Mouse (Mus musculus): ENCODE data around the gene Kcnj6. TPM values are rescaled to one million over a fixed set of nuclear protein-coding genes. Genes with fewer than 3 reads are reported as not detected.

Gene Kcnj6
- polyA plus RNA-seq, 2 experiments, result 0.03 TPM; not detected in 1

- no peak overlapping the region for H3K4me3 ChIP-seq (replicated peaks; ENCODE audit: low read length)
- TF ChIP-seq POLR2A (IDR thresholded peaks at IDR 0.05; ENCODE audit: borderline replicate concordance, extremely low read depth, insufficient read depth, insufficient read length), result no peak
- no peak overlapping the region for H3K27ac ChIP-seq (replicated peaks; ENCODE audit: low read depth, low read length)
- no peaks in the 10 kb centered on the region for H3K4me1 ChIP-seq (ENCODE audit: control insufficient read depth, insufficient read depth, low read length)
- no peak overlapping the region for H3K4me2 ChIP-seq (replicated peaks; ENCODE audit: low read depth, low read length, severe bottlenecking)
- ATAC-seq (ENCODE audit: low FRiP score, low read depth) (no peak), DNase-seq (ENCODE audit: low spot score) (no peak)
- no peak overlapping the region for H3K9ac ChIP-seq (ENCODE audit: low read depth, low read length, severe bottlenecking)
- peaks cover 7% of the 10 kb centered on the region; the same call in 1 of the 2 replicates for H3K9me3 ChIP-seq (ENCODE audit: control insufficient read depth, low read length)
- no peaks in the 10 kb centered on the region for H3K27me3 ChIP-seq (ENCODE audit: control insufficient read depth, insufficient read depth, low read length)
- WGBS, result 41% methylated on average over 4 of the region's 4 CpGs
- H3K36me3 ChIP-seq (ENCODE audit: control insufficient read depth, insufficient read depth, low read length), result no peaks in the 10 kb centered on the region
Measured at GRCm38 (mm10) chr16:94718919-94719318, 278.6 kb downstream of the Kcnj6 start.

GRCm38 (mm10) chr16:94717051-94717450 lies 280.4 kb downstream of the Kcnj6 start:
- no peak overlapping the region for H3K4me3 ChIP-seq (replicated peaks; ENCODE audit: low read length)
- H3K4me2 ChIP-seq (replicated peaks; ENCODE audit: low read depth, low read length, severe bottlenecking), result no peak overlapping the region
- no peak for DNase-seq (ENCODE audit: low spot score)
- H3K9ac ChIP-seq (ENCODE audit: low read depth, low read length, severe bottlenecking), result no peak overlapping the region
- no peaks in the 10 kb centered on the region for H3K4me1 ChIP-seq (ENCODE audit: control insufficient read depth, insufficient read depth, low read length)
- peaks cover 7% of the 10 kb centered on the region; the same call in 1 of the 2 replicates for H3K9me3 ChIP-seq (ENCODE audit: control insufficient read depth, low read length)
- 92% methylated on average over 11 of the region's 11 CpGs for WGBS
- TF ChIP-seq POLR2A (IDR thresholded peaks at IDR 0.05; ENCODE audit: borderline replicate concordance, extremely low read depth, insufficient read depth, insufficient read length), result no peak
- ATAC-seq (ENCODE audit: low FRiP score, low read depth), result no peak
- no peaks in the 10 kb centered on the region for H3K27me3 ChIP-seq (ENCODE audit: control insufficient read depth, insufficient read depth, low read length)
- H3K27ac ChIP-seq (replicated peaks; ENCODE audit: low read depth, low read length), result no peak overlapping the region
- no peaks in the 10 kb centered on the region for H3K36me3 ChIP-seq (ENCODE audit: control insufficient read depth, insufficient read depth, low read length)

GRCm38 (mm10) chr16:94714483-94714882 lies 283.0 kb downstream of the Kcnj6 start:
- no peak for DNase-seq (ENCODE audit: low spot score)
- Histone ChIP-seq H3K4me1 (ENCODE audit: control insufficient read depth, insufficient read depth, low read length) (no peaks in the 10 kb centered on the region), H3K4me3 (replicated peaks; ENCODE audit: low read length) (no peak overlapping the region), H3K27me3 (ENCODE audit: control insufficient read depth, insufficient read depth, low read length) (no peaks in the 10 kb centered on the region), H3K4me2 (replicated peaks; ENCODE audit: low read depth, low read length, severe bottlenecking) (no peak overlapping the region), H3K9ac (ENCODE audit: low read depth, low read length, severe bottlenecking) (no peak overlapping the region), H3K9me3 (ENCODE audit: control insufficient read depth, low read length) (peaks cover 7% of the 10 kb centered on the region; the same call in 1 of the 2 replicates), H3K27ac (replicated peaks; ENCODE audit: low read depth, low read length) (no peak overlapping the region), H3K36me3 (ENCODE audit: control insufficient read depth, insufficient read depth, low read length) (no peaks in the 10 kb centered on the region)
- WGBS, result 48% methylated on average over 14 of the region's 14 CpGs
- TF ChIP-seq POLR2A (IDR thresholded peaks at IDR 0.05; ENCODE audit: borderline replicate concordance, extremely low read depth, insufficient read depth, insufficient read length), result no peak
- ATAC-seq (ENCODE audit: low FRiP score, low read depth), result no peak

GRCm38 (mm10) chr16:94713480-94714094 lies 283.9 kb downstream of the Kcnj6 start:
- no peak for TF ChIP-seq POLR2A (IDR thresholded peaks at IDR 0.05; ENCODE audit: borderline replicate concordance, extremely low read depth, insufficient read depth, insufficient read length)
- Histone ChIP-seq H3K27me3 (ENCODE audit: control insufficient read depth, insufficient read depth, low read length) (no peaks in the 10 kb centered on the region), H3K27ac (replicated peaks; ENCODE audit: low read depth, low read length) (no peak overlapping the region), H3K9me3 (ENCODE audit: control insufficient read depth, low read length) (peaks cover 7% of the 10 kb centered on the region; the same call in 1 of the 2 replicates), H3K4me2 (replicated peaks; ENCODE audit: low read depth, low read length, severe bottlenecking) (peak overlapping the region; percentile 49), H3K36me3 (ENCODE audit: control insufficient read depth, insufficient read depth, low read length) (no peaks in the 10 kb centered on the region), H3K4me3 (replicated peaks; ENCODE audit: low read length) (peak overlapping the region; percentile 24), H3K9ac (ENCODE audit: low read depth, low read length, severe bottlenecking) (0 out of 2 replicates have a peak overlapping the region, but pooled peaks have one; percentile 17), H3K4me1 (ENCODE audit: control insufficient read depth, insufficient read depth, low read length) (no peaks in the 10 kb centered on the region)
- peak; percentile 84 for ATAC-seq (ENCODE audit: low FRiP score, low read depth)
- DNase-seq (ENCODE audit: low spot score), result peak; percentile 79
- WGBS, result 9% methylated on average over 25 of the region's 25 CpGs

DNA sequence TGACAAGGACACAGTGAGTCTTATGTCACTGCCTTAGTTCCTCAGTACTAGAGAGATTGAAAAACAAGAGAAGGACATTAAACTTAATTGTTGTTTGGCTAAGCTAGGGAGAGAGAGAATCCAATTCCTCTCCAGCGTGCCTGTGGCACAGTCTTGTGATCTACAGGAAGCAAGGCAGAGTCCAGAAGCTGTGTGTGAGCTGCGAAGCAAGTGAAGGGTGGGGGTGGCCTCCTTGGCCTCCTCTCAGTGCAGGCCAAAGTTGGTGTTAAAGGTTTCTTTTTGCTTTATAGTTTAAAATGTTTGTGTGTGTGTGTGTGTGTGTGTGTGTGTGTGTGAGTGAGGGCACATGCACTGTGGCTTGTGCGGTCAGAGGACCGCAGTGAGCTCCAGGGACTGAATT lies 295.5 kb downstream of the Kcnj6 start:
- H3K9ac ChIP-seq (ENCODE audit: low read depth, low read length, severe bottlenecking), result no peak overlapping the region
- no peaks in the 10 kb centered on the region for H3K36me3 ChIP-seq (ENCODE audit: control insufficient read depth, insufficient read depth, low read length)
- 77% methylated on average over 4 of the region's 4 CpGs for WGBS
- no peak overlapping the region for H3K27ac ChIP-seq (replicated peaks; ENCODE audit: low read depth, low read length)
- no peaks in the 10 kb centered on the region for H3K9me3 ChIP-seq (ENCODE audit: control insufficient read depth, low read length)
- DNase-seq (ENCODE audit: low spot score) (no peak), ATAC-seq (ENCODE audit: low FRiP score, low read depth) (no peak)
- no peak for TF ChIP-seq POLR2A (IDR thresholded peaks at IDR 0.05; ENCODE audit: borderline replicate concordance, extremely low read depth, insufficient read depth, insufficient read length)
- H3K4me2 ChIP-seq (replicated peaks; ENCODE audit: low read depth, low read length, severe bottlenecking), result no peak overlapping the region
- H3K4me1 ChIP-seq (ENCODE audit: control insufficient read depth, insufficient read depth, low read length), result no peaks in the 10 kb centered on the region
- no peaks in the 10 kb centered on the region for H3K27me3 ChIP-seq (ENCODE audit: control insufficient read depth, insufficient read depth, low read length)
- H3K4me3 ChIP-seq (replicated peaks; ENCODE audit: low read length), result no peak overlapping the region
